Mouse (Mus musculus) stomach, embryonic 14.5 days (tissue): ENCODE data around the gene Fbxo42. TPM values are rescaled to one million over a fixed set of nuclear protein-coding genes. Genes with fewer than 3 reads are reported as not detected.

Experiments used
- ATAC-seq: fragments of 200-750 bp; cut with Nextera tagmentation; 2 replicates; pipeline ENCODE4 v1.8.0; 2017; ENCODE audit warnings: low read depth, moderate TSS enrichment; ENCODE audit not compliant: insufficient number of reproducible peaks, insufficient read depth, low FRiP score
- H3K27ac ChIP-seq: fragments of 300-500 bp; sonication (generic); 2 replicates; pipeline ENCODE4 v1.5.1; 2014; ENCODE audit warnings: mild to moderate bottlenecking, low read length, moderate library complexity, mixed read lengths
- H3K27me3 ChIP-seq: fragments of 300-500 bp; sonication (generic); 2 replicates; pipeline ENCODE4 v1.6.1; 2014; ENCODE audit warnings: low read length, control low read depth, mixed read lengths; ENCODE audit not compliant: control insufficient read depth, insufficient read depth
- H3K36me3 ChIP-seq: fragments of 300-500 bp; sonication (generic); 2 replicates; pipeline ENCODE4 v1.6.1; 2014; ENCODE audit warnings: mild to moderate bottlenecking, control low read depth, low read length, moderate library complexity, mixed read lengths; ENCODE audit not compliant: control insufficient read depth, insufficient read depth
- H3K4me1 ChIP-seq: fragments of 300-500 bp; sonication (generic); 2 replicates; pipeline ENCODE4 v1.6.1; 2014; ENCODE audit warnings: low read length, control low read depth, mixed read lengths; ENCODE audit not compliant: control insufficient read depth, insufficient read depth
- H3K4me2 ChIP-seq: fragments of 300-500 bp; sonication (generic); replicated peaks from 2 replicates; pipeline ENCODE4 v1.6.1; 2014; ENCODE audit warnings: low read depth, low read length, control low read depth
- H3K4me3 ChIP-seq: fragments of 300-500 bp; sonication (generic); 2 replicates; pipeline ENCODE4 v1.5.1; 2014; ENCODE audit warnings: low read depth, low read length, control low read depth
- H3K9ac ChIP-seq: fragments of 300-500 bp; sonication (generic); replicated peaks from 2 replicates; pipeline ENCODE4 v1.6.1; 2014; ENCODE audit warnings: low read depth, mild to moderate bottlenecking, control low read depth, low read length, moderate library complexity, mixed read lengths
- H3K9me3 ChIP-seq: fragments of 300-500 bp; sonication (generic); 2 replicates; pipeline ENCODE4 v1.6.1; 2016; ENCODE audit warnings: low read depth, low read length, control low read depth; ENCODE audit not compliant: control insufficient read depth
- WGBS: fragments of 180-500 bp; shearing (Covaris S2); extraction: QIAGEN DNeasy Blood & Tissue Kit; methylation state at CpG from one replicate; pipeline ENCODE4 v1.1.7; 2014; 5-methylcytosine and 5-hydroxymethylcytosine counted together
- polyA plus RNA-seq: library from polyadenylated mRNA; unstranded; fragments of >200 nt; fragmentation: Nextera tagmentation; extraction: Ambion mirVana; gene quantifications from 2 replicates; pipeline ENCODE4 v1.2.1, GENCODE M21; 2014

Gene Fbxo42
- polyA plus RNA-seq, 1 experiment from 2014 or later = 30.4 TPM

- Histone ChIP-seq H3K4me1 (peaks cover 4% of the 10 kb centered on the region; the same call in 1 of the 2 replicates), H3K36me3 (peaks cover 11% of the 10 kb centered on the region), H3K27me3 (no peaks in the 10 kb centered on the region), H3K9me3 (no peaks in the 10 kb centered on the region), H3K9ac (no peak overlapping the region), H3K27ac (no peak overlapping the region; the same call in 1 of the 2 replicates), H3K4me3 (no peak overlapping the region), H3K4me2 (no peak overlapping the region)
- ATAC-seq = no peak
- WGBS = 56% methylated on average over 9 of the region's 9 CpGs
These were observed 39.5 kb downstream of the Fbxo42 start for GRCm38 (mm10) chr4:141186923-141187836.

GRCm38 (mm10) chr4:141191294-141191693 lies 43.6 kb downstream of the Fbxo42 start:
- Histone ChIP-seq H3K27me3 (no peaks in the 10 kb centered on the region), H3K9ac (no peak overlapping the region), H3K9me3 (no peaks in the 10 kb centered on the region), H3K4me2 (no peak overlapping the region), H3K27ac (no peak overlapping the region), H3K4me3 (no peak overlapping the region), H3K4me1 (no peaks in the 10 kb centered on the region; the same call in 1 of the 2 replicates), H3K36me3 (peaks cover 21% of the 10 kb centered on the region)
- ATAC-seq = no peak
- WGBS = 90% methylated on average over 7 of the region's 7 CpGs

DNA sequence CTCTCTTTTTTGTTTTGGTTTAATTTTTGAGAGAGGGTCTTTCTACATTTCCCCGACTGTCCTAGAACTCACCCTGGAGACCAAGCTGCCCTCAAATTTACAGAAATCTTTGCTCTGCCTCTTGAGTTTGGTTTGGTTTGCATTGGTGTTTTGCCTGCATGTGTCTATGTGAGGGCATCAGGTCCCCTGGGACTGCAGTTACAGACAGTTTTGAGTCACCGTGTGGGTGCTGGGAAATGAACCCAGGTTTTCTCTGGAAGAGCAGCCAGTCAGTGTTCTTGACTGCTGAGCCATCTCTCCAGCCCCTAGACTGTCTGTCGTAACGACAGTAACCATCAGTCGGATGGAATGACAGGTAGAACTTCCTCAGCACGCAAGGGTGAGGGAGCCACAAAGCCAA lies 46.8 kb downstream of the Fbxo42 start:
- H3K27ac ChIP-seq = no peak overlapping the region
- no peak overlapping the region for H3K4me3 ChIP-seq
- no peak overlapping the region for H3K4me2 ChIP-seq
- no peaks in the 10 kb centered on the region for H3K4me1 ChIP-seq
- WGBS = 91% methylated on average over 6 of the region's 6 CpGs
- ATAC-seq = no peak
- no peak overlapping the region for H3K9ac ChIP-seq
- no peaks in the 10 kb centered on the region for H3K27me3 ChIP-seq
- H3K36me3 ChIP-seq = peaks cover 43% of the 10 kb centered on the region
- no peaks in the 10 kb centered on the region for H3K9me3 ChIP-seq

- no peaks in the 10 kb centered on the region for H3K4me1 ChIP-seq
- H3K4me3 ChIP-seq = no peak overlapping the region
- H3K9me3 ChIP-seq = no peaks in the 10 kb centered on the region
- H3K36me3 ChIP-seq = peaks cover 55% of the 10 kb centered on the region
- WGBS = 93% methylated on average over 13 of the region's 13 CpGs
- no peak overlapping the region for H3K4me2 ChIP-seq
- H3K27me3 ChIP-seq = no peaks in the 10 kb centered on the region
- H3K27ac ChIP-seq = no peak overlapping the region
- ATAC-seq = no peak
- H3K9ac ChIP-seq = no peak overlapping the region
These were observed 49.4 kb downstream of the Fbxo42 start for GRCm38 (mm10) chr4:141196981-141197685.

GRCm38 (mm10) chr4:141197686-141198035 lies 49.9 kb downstream of the Fbxo42 start:
- H3K27me3 ChIP-seq = no peaks in the 10 kb centered on the region
- H3K9ac ChIP-seq = no peak overlapping the region
- no peaks in the 10 kb centered on the region for H3K4me1 ChIP-seq
- no peaks in the 10 kb centered on the region for H3K9me3 ChIP-seq
- H3K4me3 ChIP-seq = no peak overlapping the region
- H3K36me3 ChIP-seq = peaks cover 55% of the 10 kb centered on the region
- no peak overlapping the region for H3K27ac ChIP-seq
- WGBS = 89% methylated on average over 13 of the region's 13 CpGs
- no peak for ATAC-seq
- H3K4me2 ChIP-seq = no peak overlapping the region

DNA sequence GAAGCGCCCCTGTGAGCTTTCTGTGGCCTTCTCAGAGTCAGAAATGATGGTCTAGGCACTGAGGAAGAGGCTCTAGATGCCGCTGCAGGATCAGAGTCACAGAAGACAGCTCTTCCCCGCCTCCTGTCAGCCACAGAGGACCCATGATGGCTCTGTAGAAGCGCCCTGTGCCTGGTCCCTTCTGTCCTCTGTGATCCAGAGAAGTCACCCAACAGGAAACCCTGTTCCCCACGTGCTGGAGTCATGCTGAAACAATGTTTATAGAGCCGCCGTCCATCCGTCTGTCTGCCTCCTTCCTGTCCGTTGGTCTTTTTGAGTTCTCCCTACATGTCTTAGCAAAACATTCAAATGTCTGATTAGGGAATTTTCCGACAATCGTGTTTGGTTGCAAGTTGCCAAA lies 53.2 kb downstream of the Fbxo42 start:
- no peaks in the 10 kb centered on the region for H3K9me3 ChIP-seq
- H3K27ac ChIP-seq = no peak overlapping the region
- no peaks in the 10 kb centered on the region for H3K27me3 ChIP-seq
- WGBS = 75% methylated on average over 11 of the region's 11 CpGs
- no peak overlapping the region for H3K4me2 ChIP-seq
- H3K4me1 ChIP-seq = no peaks in the 10 kb centered on the region
- H3K9ac ChIP-seq = no peak overlapping the region
- H3K4me3 ChIP-seq = no peak overlapping the region
- ATAC-seq = no peak
- H3K36me3 ChIP-seq = peaks cover 40% of the 10 kb centered on the region

- peaks cover 33% of the 10 kb centered on the region for H3K36me3 ChIP-seq
- H3K4me3 ChIP-seq = no peak overlapping the region
- 88% methylated on average over 6 of the region's 6 CpGs for WGBS
- H3K9ac ChIP-seq = no peak overlapping the region
- no peaks in the 10 kb centered on the region for H3K27me3 ChIP-seq
- ATAC-seq = no peak
- no peak overlapping the region for H3K4me2 ChIP-seq
- H3K9me3 ChIP-seq = no peaks in the 10 kb centered on the region
- H3K27ac ChIP-seq = no peak overlapping the region
- H3K4me1 ChIP-seq = no peaks in the 10 kb centered on the region
These were observed 54.5 kb downstream of the Fbxo42 start for GRCm38 (mm10) chr4:141202192-141202591.

- no peaks in the 10 kb centered on the region for H3K4me1 ChIP-seq
- H3K27ac ChIP-seq = peak overlapping the region; percentile 15; the same call in 1 of the 2 replicates
- H3K36me3 ChIP-seq = peaks cover 17% of the 10 kb centered on the region
- no peaks in the 10 kb centered on the region for H3K27me3 ChIP-seq
- H3K9ac ChIP-seq = no peak overlapping the region
- no peak overlapping the region for H3K4me3 ChIP-seq
- peak; percentile 37; the same call in 1 of the 2 replicates for ATAC-seq
- WGBS = 62% methylated on average over 4 of the region's 4 CpGs
- H3K4me2 ChIP-seq = no peak overlapping the region
- H3K9me3 ChIP-seq = no peaks in the 10 kb centered on the region
These were observed 56.9 kb downstream of the Fbxo42 start for GRCm38 (mm10) chr4:141204580-141205061.
